Mouse (Mus musculus) ES-Bruce4 (cell line): ENCODE measurements around the gene Dmd.

Experiments
- EP300 ChIP-seq: IDR thresholded peaks from 2 replicates; pipeline ENCODE4 v1.6.1; 2011; ENCODE audit warnings: low read depth, low read length; ENCODE audit not compliant: insufficient read depth
- POLR2A ChIP-seq: IDR thresholded peaks from one replicate; pipeline ENCODE4 v1.8.1; 2011; ENCODE audit warnings: low read length; ENCODE audit not compliant: insufficient read depth

DNA sequence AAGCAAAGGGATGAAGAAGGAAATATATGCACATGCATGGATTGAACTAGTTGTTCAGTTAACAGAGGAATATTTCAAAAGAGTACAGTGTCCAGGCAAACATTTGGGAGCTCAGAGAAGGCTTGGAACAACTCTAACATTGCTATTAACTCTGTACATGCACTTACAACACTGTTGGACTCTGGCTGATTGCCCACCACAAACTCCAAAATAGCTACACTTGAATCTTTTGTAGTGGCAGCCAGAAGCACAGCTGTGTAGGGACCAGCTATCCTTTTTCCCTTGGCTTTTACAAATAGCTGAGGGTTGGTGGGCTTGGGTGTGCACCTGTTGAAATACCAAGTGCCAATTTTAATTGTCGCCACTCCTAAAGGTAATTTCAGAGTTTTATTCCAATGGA lies 39.0 kb downstream of the Dmd start:
- TF ChIP-seq EP300 = no peak
- TF ChIP-seq POLR2A = no peak
